Mouse (Mus musculus): ENCODE measurements around the gene Lipi.

GRCm38 (mm10) chr16:75531705-75532104 is 54.2 kb downstream of the Lipi start:
- TF ChIP-seq MAFK (IDR thresholded peaks at IDR 0.05; ENCODE audit: insufficient replicate concordance, low read length) (no peak), CHD2 (IDR thresholded peaks at IDR 0.05; ENCODE audit: low read length) (no peak), USF1 (IDR thresholded peaks at IDR 0.05; ENCODE audit: low read depth, low read length) (no peak), ETS1 (conservative IDR thresholded peaks at IDR 0.05; ENCODE audit: low read depth, low read length) (no peak), ZMIZ1 (IDR thresholded peaks at IDR 0.05; ENCODE audit: low read depth, low read length) (no peak), POLR2A (IDR thresholded peaks at IDR 0.05; ENCODE audit: low read depth, low read length) (no peak), NELFE (IDR thresholded peaks at IDR 0.05; ENCODE audit: low read depth, low read length) (no peak), GABPA (IDR thresholded peaks at IDR 0.05; ENCODE audit: insufficient replicate concordance, low read depth, low read length) (no peak), USF2 (conservative IDR thresholded peaks at IDR 0.05; ENCODE audit: low read depth, low read length) (no peak), MXI1 (IDR thresholded peaks at IDR 0.05; ENCODE audit: low read depth, low read length) (no peak), CTCF (conservative IDR thresholded peaks at IDR 0.05 in 1 of 2, IDR thresholded peaks at IDR 0.05 in 1 of 2; ENCODE audit: low read depth in 2 of 2, low read length in 2 of 2) (no peak), ELF1 (IDR thresholded peaks at IDR 0.05; ENCODE audit: low read depth, low read length) (no peak)

Measured in CH12.LX (cell line).